Mouse (Mus musculus) thymus, postnatal 14 days (tissue): ENCODE measurements around the gene Trip10.

ENCODE experiments used
- DNase-seq: peaks from one replicate; pipeline ENCODE4 v3.0.0; 2021

The Trip10 gene

DNA sequence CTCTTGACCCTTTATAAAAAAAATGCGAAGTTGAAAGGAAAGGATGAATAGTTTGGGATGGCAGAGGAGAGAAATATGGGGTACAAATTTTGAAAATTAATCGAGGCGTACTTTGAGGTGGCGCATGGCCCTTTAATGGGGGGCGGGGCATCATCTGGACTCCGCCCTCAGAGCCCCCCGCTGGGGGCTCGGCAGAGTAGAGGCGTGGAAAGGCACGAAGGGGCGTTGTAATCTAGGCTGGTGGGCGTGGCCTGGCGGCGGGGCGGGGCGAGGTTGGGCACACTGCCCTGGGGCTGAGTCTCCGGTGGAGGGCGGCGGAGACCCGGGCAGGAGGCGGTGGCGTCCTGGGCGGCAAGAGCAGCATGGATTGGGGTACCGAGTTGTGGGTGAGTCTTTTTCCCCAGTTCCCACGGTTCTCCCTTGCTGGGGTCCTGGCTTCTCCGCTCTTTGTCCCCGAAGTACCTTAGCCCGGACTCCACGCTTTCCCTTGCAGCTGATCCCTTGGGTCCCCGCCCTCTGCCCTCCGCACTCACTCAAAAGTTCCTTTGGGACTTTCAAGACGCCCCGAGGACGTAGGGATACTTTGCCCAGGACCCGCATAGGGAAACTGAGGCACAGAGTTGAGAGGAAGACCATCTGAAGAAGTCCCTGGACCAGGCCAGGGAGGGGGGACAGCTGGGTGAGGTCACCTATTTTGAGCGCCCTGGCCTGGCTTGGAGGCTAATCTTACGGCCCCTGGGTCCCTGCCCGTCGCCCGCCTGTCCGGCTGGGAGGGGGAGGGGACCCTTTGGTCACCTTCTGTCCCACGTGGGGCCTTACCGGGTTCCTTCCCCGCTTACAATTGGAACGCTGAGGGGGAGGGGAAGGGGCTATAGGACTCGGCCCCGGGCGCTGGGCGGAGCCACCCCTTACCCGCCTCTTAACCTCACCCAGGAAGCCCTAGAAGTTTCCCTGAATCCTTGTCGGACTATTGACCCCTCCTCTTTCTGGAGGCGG lies at the start of gene Trip10:
Gene Trip10, plus strand, starts transcription at position 270 of the 996 bp plus-strand sequence.
- DNase-seq: peak; percentile 99

DNA sequence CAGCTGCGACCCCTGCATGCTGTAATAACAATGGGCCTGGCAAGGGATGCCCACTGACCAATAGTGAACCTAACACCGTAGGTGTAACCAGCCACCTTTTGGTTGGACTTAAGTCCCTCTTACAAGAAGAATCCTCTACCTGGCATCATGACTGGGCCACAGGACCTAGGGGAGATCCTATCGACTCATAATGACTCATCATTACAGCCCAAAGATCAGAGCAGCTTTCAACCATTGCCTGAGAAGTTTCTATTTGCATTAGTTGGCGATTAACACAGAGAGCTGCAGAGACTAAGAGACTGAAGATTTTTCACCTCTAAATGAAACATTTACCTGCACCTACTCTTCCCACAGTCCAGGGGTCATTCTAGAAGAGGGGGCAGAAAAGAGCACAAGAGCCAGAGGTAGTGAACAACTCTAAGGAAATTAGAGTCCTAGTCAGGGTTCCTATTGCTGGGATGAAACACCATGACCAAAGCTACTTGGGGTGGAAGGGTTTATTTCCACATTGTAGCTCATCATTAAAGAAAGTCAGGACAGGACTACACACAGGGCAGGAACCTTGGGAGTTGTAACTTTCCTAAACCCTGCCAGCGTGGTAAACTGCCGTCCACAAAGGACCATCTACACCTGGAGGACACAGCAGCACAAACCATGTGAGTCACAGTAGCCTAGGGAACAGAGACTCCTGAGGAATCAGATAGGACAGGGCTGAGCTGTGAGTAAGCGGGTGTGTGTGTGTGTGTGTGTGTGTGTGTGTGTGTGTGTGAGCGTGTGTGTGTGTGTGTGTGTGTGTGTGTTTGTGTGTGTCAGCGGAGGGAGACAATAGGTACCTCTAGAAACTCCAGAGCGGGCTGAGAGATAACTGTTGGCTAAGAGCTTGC lies 47.2 kb upstream of the Trip10 start:
- DNase-seq: no peak

DNA sequence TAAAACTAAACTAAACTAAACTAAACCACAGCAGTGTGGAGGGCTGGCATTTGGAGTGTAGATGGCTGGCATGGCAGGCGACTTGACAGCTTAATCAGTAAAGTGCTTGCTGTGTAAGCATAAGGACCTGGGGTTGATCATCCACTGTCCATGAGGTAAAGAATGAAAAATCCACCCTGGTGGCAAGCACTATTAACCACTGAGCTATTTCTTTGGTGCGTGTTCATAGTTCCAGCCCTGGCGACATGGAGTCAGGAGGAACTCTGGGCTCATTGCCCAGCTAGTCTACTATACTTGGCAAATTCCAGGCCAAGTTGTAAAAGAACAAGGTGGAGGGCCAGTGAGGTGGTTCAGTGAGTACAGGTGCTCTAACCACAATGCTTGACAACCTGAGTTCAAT lies 41.3 kb upstream of the Trip10 start:
- no peak for DNase-seq

DNA sequence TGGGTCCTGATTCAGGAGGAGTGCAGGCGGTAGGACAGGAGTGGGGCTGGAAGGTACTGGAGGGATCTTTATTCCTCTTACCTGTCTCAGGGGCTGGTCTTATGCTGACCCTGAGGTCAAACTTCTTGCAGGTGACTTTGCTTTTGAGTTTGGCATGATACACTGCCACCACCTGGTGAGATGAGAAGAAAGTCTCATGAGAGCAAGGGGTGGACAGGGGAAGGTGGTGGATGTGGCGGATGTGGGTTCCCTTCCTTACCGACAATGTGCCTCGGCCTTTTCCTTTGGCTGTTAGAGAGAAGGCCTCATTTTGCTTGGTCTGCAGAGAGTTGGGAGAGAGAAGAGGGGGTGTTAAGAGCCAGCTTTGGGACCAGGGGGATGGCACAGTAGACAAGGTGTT lies 39.9 kb upstream of the Trip10 start:
- peak; percentile 78 for DNase-seq

DNA sequence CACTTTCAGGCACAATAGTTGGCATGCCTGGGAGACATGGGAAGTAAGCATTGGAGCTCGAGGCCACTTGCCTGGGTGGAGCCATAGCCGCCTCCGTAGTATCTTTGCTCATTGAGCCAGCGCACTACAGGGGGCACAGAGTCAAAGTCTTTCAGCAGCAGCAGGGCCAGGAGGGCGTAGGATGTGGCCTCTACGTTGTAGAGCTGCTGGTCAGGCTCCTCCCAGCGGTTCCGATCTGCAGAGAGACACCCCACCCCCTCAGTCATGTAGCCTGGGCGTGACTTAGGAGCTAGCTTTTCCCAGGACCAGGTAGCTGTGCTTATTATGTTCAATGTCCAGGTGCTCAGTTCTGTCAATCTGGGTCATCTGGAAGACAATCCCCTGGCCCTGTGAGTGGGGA lies 37.8 kb upstream of the Trip10 start:
- DNase-seq: no peak

DNA sequence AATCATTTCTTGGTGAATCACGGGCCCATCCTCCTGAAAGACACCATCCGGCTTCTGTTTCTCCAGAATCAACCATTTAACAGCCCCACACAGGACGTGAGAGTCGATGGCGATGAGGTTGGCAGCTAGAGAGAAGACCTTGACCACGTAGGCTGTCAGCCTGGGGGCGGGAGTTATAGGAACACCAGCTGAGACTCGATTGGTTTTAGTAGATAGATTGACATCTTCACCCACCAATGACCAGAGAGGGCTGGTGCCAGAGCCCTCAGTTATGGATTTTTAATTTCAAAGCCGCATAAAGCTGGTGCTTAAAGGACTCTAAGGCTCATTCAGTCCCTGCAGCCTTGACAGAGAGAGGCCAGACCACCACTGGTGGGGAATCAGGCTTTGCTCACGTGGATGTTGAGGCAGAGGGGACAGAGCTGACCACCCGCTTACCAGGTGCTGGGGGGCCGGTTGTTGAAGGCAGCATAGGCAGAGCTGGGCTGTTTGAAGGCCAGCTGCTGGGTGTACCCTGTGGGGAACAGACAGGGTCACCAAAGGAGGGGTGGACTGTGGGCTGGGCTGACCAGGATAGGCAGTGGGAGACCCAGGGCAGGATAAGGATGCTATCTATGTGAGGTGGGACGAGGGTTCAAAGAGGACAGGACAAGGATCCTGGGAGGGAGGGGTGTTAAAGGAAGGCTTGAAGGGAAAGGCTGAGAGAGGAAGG lies 34.4 kb upstream of the Trip10 start:
- no peak for DNase-seq

DNA sequence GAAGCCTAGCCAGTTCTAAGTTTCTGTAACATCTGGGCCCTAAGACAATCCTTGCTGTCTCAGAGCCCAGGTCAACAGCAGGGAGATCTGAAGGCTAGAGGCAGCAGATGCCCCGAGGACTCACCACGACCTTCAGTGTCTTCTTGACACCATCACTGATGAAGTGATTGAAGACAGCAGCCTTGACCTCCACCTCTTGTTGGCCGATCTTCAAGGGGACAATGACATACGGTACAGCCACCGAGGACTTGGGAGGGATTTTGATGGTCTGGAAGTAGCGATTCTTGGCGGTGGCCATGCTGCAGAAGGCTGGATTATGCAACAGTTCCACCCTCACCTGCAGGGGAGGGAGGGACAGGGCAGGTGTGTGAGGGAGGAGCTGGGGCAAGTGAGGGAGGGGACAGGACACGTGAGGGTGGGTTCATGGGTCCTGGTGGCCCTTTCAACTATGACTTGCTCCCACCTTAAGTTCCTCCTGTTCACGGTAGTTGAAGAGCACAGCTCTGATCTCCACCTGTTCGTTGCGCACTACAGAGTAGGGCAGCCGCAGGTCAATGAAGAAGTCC lies 30.8 kb upstream of the Trip10 start:
- DNase-seq: no peak

DNA sequence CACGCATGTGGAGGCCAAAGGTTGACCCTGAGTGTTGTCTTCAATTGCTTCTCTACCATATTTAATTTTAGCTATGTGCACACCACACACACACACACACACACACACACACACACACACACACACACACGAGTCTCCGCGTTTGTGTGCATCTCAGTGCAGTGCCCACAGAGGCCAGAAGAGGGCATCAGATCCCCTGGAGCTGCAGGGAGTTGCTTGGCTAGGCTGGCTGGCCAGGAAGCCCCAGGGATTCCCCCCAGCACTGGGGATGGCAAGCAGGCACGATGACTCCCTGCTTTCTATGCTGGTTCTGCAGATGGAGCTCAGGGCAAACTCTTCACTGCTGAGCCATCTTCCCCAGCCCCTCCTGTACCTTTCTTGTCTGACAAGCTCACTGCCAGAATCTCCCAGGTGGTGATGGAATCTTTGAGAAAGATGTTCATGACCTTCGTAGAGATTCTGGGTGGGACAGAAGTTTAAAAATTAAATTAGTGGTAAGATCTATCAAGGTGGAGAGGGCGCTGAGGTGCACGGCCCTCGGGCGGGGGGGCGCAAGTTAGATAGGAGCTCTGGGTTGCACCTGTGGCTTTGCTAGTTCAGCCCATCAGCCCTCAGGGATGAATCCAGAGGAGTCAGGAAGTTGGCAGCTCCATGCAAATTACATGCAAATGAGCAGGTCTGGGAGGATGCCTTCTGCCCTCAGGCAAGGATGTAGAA lies 29.9 kb upstream of the Trip10 start:
- peak; percentile 85 for DNase-seq

DNA sequence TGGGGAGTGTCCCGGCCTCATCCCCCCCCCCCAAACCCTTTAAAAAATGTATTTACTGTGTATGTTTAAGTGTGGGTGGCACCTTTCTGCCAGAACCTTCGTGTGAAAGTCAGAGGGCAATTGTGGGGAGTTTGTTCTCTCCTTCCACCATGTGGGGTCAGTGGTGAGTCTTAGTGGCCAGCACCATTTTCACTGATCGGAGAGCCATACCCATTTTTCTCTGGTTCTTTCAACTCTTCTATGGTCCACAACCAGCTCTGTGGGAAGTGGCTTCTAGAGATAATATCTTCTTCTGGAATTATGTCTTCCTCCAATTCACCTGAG lies 29.4 kb upstream of the Trip10 start:
- peak; percentile 52 for DNase-seq

DNA sequence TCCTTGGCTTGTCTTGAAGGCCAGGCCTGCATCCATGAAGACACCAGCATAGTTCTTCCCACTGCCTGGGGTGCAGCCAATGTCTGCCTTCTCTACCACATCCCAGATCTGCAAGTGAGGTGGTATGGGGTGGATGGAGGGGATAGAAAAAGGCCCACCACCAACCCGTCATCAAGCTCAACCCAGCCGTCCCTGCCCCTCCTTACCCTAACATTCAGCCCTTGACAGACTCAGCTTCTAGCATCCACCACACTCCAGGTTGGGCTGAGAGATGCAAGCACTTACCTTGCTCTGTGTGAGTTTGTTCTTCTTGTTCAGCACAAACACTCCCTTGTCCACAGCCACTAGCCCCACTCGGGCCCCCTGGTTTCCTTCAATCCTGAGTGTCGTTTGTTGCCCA lies 27.3 kb upstream of the Trip10 start:
- no peak for DNase-seq

DNA sequence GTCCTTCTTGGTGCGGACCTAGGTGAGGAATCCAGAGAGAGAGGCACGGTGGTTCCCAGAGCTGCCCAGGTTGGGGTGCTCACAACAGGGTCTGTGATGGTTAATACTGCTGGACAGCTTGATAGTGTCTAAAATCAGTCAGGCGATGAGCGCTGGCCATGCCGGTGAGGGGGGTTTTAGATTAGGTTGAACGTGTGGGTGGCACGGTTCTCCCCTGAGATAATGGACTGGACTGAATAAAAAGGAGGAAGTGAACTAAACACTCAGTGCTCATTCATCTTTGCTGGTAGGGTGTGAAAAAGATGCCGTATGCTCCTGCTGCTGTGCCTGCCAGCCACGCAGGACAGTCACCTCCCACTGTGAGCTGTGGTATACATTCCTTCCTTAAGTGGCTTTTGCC lies 25.9 kb upstream of the Trip10 start:
- DNase-seq: no peak

DNA sequence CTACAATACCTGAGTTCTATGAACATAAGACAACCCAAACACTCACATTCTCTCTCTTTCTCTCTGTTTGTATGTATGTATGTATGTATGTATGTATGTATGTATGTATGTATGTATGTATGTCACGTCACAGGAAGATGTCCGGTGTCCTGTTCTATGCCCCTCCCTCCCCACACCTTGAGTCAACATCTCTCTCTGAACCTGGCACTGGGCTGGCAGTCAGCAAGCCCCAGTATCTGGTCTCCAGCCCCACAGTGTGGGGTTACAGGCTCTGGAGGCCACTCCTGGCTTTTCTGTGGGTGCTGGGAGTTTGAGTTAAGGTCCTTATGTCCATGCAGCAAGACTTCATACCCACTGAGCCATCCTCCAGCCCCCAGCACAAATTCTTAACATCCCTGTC lies 21.8 kb upstream of the Trip10 start:
- DNase-seq: no peak

DNA sequence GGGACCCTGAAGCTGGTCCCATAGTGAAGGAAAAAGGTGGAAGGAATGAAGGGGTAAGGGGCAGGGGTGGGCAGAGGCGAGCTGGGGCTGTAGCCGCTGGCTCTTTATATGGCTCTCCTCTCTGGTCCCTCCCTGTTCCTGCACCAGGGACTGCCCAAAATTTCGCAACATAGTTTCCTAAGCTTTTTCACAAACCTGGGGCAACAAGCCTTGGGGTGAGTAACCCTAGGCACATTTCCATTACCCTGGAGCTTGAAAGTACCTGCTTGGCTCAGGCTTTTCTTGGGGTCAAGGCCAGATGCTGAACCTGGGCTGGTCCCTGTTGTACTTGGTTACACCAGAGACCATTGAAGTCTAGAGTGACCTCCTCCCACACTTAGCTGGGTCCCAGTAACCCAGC lies 21.2 kb upstream of the Trip10 start, which contains the start of gene C3:
Gene C3, minus strand, starts transcription at position 123 of the 400 bp plus-strand sequence.
- no peak for DNase-seq

DNA sequence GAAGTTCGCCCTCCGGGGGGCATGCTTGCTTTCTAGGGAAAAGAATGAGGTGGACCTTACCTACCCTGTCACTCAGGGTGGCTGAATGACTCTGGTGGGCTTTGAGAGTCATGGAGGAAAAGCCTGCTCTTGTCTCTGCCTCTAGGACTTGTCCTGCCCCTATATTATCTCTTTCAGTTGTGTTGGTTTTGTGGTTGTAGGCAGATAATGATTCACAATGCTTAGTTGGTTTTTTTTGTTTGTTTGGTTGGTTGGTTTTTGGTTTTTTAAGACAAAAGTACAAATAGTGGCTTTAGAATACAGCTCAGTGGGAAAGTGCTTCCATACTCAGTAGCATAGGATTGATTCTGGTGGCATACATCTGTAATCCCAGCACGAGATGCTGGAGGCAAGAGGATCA lies 20.4 kb upstream of the Trip10 start:
- DNase-seq: no peak

DNA sequence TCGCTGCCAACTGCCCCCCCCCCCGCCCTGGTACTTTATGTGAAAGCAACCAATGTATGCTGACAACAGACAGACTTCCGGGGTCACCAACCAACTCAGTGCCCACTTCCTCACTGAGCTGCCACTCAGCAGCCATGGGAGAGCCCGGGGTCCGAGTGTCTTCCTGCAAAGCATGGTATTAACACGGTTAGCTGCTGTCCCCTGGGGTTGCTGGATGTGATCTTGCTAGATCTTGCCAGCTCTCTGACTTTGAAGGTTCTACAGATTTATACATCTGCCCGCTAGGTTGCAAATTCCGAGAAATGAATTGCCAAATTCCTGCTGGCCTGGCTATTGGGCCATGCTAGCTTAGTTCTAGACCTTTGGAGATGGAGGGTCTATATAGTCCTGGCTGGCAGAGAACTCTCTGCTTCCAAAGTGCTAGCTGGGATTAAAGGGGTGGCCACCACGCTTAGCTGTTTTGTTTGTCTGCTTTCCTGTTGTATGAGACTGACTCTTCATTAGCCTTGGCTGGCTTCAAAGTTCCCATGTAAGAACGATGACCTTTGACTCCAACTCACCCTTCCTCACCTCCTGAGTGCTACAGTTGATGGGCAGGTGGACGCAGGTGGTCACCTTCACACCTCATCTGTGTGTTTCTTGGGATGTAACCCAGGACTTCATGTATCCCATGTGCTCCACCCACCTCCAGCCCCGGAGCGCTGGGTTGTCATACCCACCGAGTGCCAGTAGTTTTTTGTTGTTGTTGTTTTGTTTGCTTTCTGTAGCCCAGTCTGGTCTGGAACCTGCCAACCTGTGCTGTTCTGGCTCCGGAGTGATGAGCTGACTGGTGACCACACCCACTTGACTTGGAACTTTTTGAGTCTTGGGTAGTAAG lies 19.2 kb upstream of the Trip10 start:
- DNase-seq: no peak

DNA sequence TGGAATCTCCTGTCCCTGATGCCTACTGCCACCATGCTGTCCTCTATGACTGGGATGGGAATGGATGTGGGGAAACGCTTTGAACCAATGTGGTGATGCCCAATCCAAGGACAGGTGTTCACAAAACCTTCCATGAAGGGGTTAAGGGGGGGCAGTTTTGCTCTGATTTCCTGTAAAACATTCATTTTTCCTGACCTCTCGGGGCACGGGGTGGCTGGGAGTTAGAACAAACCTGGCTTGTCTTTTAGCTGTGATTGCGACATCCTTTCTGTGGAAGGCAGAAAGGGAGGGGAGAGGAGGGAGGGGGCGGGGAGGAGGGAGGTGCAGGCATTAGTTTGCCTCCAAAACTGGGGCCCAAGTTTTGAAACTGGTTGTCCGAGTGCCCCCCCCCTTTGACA lies 18.5 kb upstream of the Trip10 start:
- no peak for DNase-seq

DNA sequence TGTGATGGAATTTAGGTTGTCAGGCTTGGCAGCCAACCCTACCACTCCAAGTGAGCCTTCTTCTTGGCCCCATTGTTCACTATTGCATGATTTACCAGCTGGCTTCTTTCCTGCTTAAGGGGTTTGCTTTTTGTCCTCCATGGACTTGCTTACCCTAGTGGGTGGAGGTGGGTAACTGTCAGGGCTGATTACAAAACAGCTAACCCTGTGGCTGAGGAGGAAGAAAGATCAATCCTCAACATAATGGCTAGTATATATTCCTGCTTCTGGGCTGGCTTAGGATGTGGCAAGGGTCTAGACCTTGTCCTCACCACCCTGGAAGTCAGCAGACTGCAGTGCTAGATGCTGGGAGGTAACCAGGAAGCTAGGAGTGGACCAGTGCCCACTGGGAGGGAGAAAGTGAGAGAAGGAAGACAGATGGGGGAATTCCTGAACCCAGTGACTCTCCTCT lies 17.9 kb upstream of the Trip10 start:
- no peak for DNase-seq

DNA sequence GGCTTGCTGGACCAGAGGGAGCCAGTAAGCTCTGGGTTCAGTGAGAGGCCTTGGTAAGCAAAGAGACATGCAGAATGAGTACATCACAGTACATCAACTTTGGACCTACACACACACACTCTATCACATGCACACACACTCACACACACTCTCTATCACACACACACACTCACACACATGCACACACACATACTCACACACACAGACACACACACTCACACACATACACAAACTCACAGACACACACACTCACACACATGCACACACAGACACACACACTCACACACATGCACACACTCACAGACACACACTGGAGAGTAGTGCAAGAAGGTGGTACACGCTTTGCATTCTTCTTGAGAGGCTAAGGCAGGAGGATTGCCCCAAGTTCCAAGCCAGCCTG lies 17.1 kb upstream of the Trip10 start:
- no peak for DNase-seq

DNA sequence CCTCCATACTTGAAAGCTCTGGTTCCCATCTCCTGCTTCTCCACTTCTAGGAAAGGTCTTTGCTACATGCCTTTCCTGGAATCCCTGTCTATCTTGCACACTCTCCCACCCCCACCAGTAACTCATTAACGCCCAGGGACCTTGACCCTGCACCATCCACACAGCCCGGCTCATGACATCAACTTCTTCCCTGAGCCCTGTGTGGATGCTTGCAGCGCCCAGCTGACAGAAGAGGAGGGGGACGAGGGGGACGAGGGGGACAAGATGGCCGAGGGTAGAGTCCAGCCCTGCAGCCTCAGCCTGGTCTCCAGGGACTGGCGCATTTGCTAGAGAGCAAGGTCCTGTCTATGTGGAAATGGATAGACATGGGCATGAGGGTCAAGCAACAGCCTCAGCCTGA lies 16.2 kb upstream of the Trip10 start:
- DNase-seq: no peak

DNA sequence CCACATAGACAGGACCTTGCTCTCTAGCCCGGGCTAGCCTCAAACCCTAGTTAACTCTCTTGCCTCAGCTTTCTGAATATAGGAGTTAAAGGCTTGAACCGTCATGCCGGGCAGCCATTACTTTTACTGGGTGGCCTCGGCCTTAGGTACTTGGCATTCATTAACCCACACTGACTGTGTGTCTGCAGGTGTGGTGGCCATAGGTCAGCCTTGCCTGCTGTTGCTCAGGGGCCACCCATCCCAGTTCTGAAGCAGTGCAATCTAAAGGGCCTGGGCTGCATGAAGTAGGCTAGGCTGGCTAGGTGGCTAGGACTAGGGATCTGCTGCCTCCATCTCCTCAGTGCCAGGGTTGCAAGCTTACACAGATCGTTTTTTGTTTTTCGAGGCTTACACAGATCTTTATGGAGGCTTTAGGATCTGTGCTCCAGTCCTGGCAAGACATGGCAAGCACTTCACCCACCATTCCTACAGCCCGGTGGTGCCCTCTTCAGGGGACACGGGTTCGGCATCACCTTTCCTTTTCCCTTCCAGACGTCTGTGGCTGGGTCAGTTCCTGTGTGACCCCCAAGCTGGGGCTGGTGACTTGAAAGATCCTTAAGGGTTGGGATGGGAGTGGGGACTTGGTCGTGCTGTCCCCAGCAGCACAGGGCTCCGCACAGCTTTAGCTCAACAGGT lies 14.9 kb upstream of the Trip10 start:
- no peak for DNase-seq
